Mouse (Mus musculus) adrenal gland, postnatal 36 days (tissue): ENCODE measurements around the gene Dpp10. TPM values are rescaled to one million over a fixed set of nuclear protein-coding genes. Genes with fewer than 3 reads are reported as not detected.

Source experiments
- DNase-seq, 2 experiments: peaks; one replicate each; pipeline ENCODE4 v3.0.0; 2021; ENCODE audit warnings: mixed read lengths in 1 of 2
- total RNA-seq, 2 experiments: library from RNA; stranded (reverse); gene quantifications; 2 replicates each; pipeline ENCODE4 v1.2.3; 2021

The Dpp10 gene
- total RNA-seq, 2 experiments from 2014 or later: 0.10 to 0.49 TPM

- no peak for DNase-seq
These were observed 125.8 kb downstream of the Dpp10 start for GRCm38 (mm10) chr1:123919606-123920005.

GRCm38 (mm10) chr1:123902628-123903027 is 142.7 kb downstream of the Dpp10 start:
- DNase-seq: no peak

- no peak for DNase-seq
These were observed 144.1 kb downstream of the Dpp10 start for GRCm38 (mm10) chr1:123901218-123901617.

GRCm38 (mm10) chr1:123887243-123887642 is 158.1 kb downstream of the Dpp10 start:
- no peak for DNase-seq

GRCm38 (mm10) chr1:123846881-123847280 is 198.5 kb downstream of the Dpp10 start:
- DNase-seq: no peak

GRCm38 (mm10) chr1:123801206-123801605 is 244.2 kb downstream of the Dpp10 start:
- DNase-seq: no peak

GRCm38 (mm10) chr1:123765511-123765910 is 279.8 kb downstream of the Dpp10 start:
- no peak for DNase-seq

- no peak for DNase-seq
These were observed 283.1 kb downstream of the Dpp10 start for GRCm38 (mm10) chr1:123762272-123762671.

- DNase-seq: no peak
These were observed 289.3 kb downstream of the Dpp10 start for GRCm38 (mm10) chr1:123756055-123756454.

- DNase-seq: no peak
These were observed 338.1 kb downstream of the Dpp10 start for GRCm38 (mm10) chr1:123707292-123707691.

GRCm38 (mm10) chr1:123658409-123658808 is 386.9 kb downstream of the Dpp10 start:
- DNase-seq: no peak

- no peak for DNase-seq
These were observed 388.8 kb downstream of the Dpp10 start for GRCm38 (mm10) chr1:123656607-123657006.

- no peak for DNase-seq
These were observed 407.5 kb downstream of the Dpp10 start for GRCm38 (mm10) chr1:123637897-123638296.

- no peak for DNase-seq
These were observed 417.1 kb downstream of the Dpp10 start for GRCm38 (mm10) chr1:123628268-123628667.

- no peak for DNase-seq
These were observed 460.5 kb downstream of the Dpp10 start for GRCm38 (mm10) chr1:123584857-123585256.

- no peak for DNase-seq
These were observed 465.2 kb downstream of the Dpp10 start for GRCm38 (mm10) chr1:123580112-123580511.

GRCm38 (mm10) chr1:123573713-123574112 is 471.6 kb downstream of the Dpp10 start:
- DNase-seq: no peak

GRCm38 (mm10) chr1:123542496-123542895 is 502.9 kb downstream of the Dpp10 start:
- no peak for DNase-seq

GRCm38 (mm10) chr1:123467729-123468128 is 577.6 kb downstream of the Dpp10 start:
- no peak for DNase-seq

- DNase-seq: peak in 1 of 2 experiments; percentile 5
These were observed 631.2 kb downstream of the Dpp10 start for GRCm38 (mm10) chr1:123414163-123414562.

GRCm38 (mm10) chr1:123351300-123351699 is 694.1 kb downstream of the Dpp10 start:
- no peak for DNase-seq

- no peak for DNase-seq
These were observed 707.5 kb downstream of the Dpp10 start for GRCm38 (mm10) chr1:123337877-123338276.

- no peak for DNase-seq
These were observed 728.5 kb downstream of the Dpp10 start for GRCm38 (mm10) chr1:123316886-123317285.
